Mouse (Mus musculus): ENCODE results near the gene Pbx4. TPM values are rescaled to one million over a fixed set of nuclear protein-coding genes. Genes with fewer than 3 reads are reported as not detected.

The Pbx4 gene
- polyA plus RNA-seq, 1 experiment from 2014 or later: 62.9 TPM

GRCm38 (mm10) chr8:69861251-69861650 lies 29.0 kb downstream of the Pbx4 start:
- no peak overlapping the region for H3K27ac ChIP-seq

GRCm38 (mm10) chr8:69863387-69864020 lies 31.2 kb downstream of the Pbx4 start:
- no peaks in the 10 kb centered on the region for H3K27me3 ChIP-seq
- no peak for ATAC-seq (ENCODE audit: low FRiP score)
- 92% methylated on average over 5 of the region's 5 CpGs for WGBS
- H3K27ac ChIP-seq: no peak overlapping the region
- no peak overlapping the region for H3K4me2 ChIP-seq
- peak overlapping the region; percentile 46; the same call in 1 of the 2 replicates for H3K9ac ChIP-seq
- no peaks in the 10 kb centered on the region for H3K9me3 ChIP-seq
- no peaks in the 10 kb centered on the region for H3K4me1 ChIP-seq (replicated peaks)
- no peak overlapping the region for H3K4me3 ChIP-seq
- peaks cover 55% of the 10 kb centered on the region for H3K36me3 ChIP-seq

More at GRCm38 (mm10) chr8:69861251-69861650, 29.0 kb downstream of the Pbx4 start:
- Histone ChIP-seq H3K36me3 (peaks cover 53% of the 10 kb centered on the region), H3K4me1 (replicated peaks) (no peaks in the 10 kb centered on the region), H3K9me3 (no peaks in the 10 kb centered on the region), H3K4me3 (no peak overlapping the region), H3K9ac (no peak overlapping the region), H3K4me2 (no peak overlapping the region), H3K27me3 (no peaks in the 10 kb centered on the region)
- 63% methylated on average over 2 of the region's 2 CpGs for WGBS
- no peak for ATAC-seq (ENCODE audit: low FRiP score)

GRCm38 (mm10) chr8:69864180-69864579 lies 31.9 kb downstream of the Pbx4 start:
- Histone ChIP-seq H3K9me3 (no peaks in the 10 kb centered on the region), H3K4me3 (no peak overlapping the region), H3K27me3 (no peaks in the 10 kb centered on the region), H3K36me3 (peaks cover 51% of the 10 kb centered on the region), H3K27ac (no peak overlapping the region), H3K9ac (no peak overlapping the region; the same call in 1 of the 2 replicates), H3K4me2 (no peak overlapping the region), H3K4me1 (replicated peaks) (no peaks in the 10 kb centered on the region)
- WGBS: 74% methylated on average over 5 of the region's 5 CpGs
- ATAC-seq (ENCODE audit: low FRiP score): no peak

- H3K4me1 ChIP-seq (replicated peaks): no peaks in the 10 kb centered on the region
- no peaks in the 10 kb centered on the region for H3K9me3 ChIP-seq
- WGBS: 80% methylated on average over 5 of the region's 5 CpGs
- H3K4me3 ChIP-seq: no peak overlapping the region
- ATAC-seq (ENCODE audit: low FRiP score): no peak
- H3K9ac ChIP-seq: no peak overlapping the region
- H3K36me3 ChIP-seq: peaks cover 55% of the 10 kb centered on the region
- H3K27ac ChIP-seq: no peak overlapping the region
- no peak overlapping the region for H3K4me2 ChIP-seq
- H3K27me3 ChIP-seq: no peaks in the 10 kb centered on the region
These were observed 35.5 kb downstream of the Pbx4 start for GRCm38 (mm10) chr8:69867696-69868326.

- Histone ChIP-seq H3K27me3 (no peaks in the 10 kb centered on the region), H3K36me3 (peaks cover 39% of the 10 kb centered on the region), H3K4me1 (replicated peaks) (no peaks in the 10 kb centered on the region), H3K9me3 (no peaks in the 10 kb centered on the region), H3K27ac (no peak overlapping the region), H3K4me3 (no peak overlapping the region), H3K9ac (no peak overlapping the region), H3K4me2 (no peak overlapping the region)
- ATAC-seq (ENCODE audit: low FRiP score): no peak
- 91% methylated on average over 11 of the region's 11 CpGs for WGBS
These were observed 37.9 kb downstream of the Pbx4 start for GRCm38 (mm10) chr8:69870003-69870765.

GRCm38 (mm10) chr8:69870907-69871306 lies 38.6 kb downstream of the Pbx4 start:
- Histone ChIP-seq H3K27me3 (0 out of 2 replicates have a peak, but pooled peaks cover under 1% of the 10 kb centered on the region), H3K4me2 (no peak overlapping the region), H3K4me3 (no peak overlapping the region), H3K36me3 (peaks cover 37% of the 10 kb centered on the region), H3K9me3 (no peaks in the 10 kb centered on the region), H3K27ac (no peak overlapping the region), H3K4me1 (replicated peaks) (no peaks in the 10 kb centered on the region), H3K9ac (no peak overlapping the region)
- no peak for ATAC-seq (ENCODE audit: low FRiP score)
- WGBS: 97% methylated on average over 6 of the region's 6 CpGs

GRCm38 (mm10) chr8:69874155-69874554 lies 41.9 kb downstream of the Pbx4 start:
- no peak overlapping the region for H3K4me3 ChIP-seq
- no peaks in the 10 kb centered on the region for H3K9me3 ChIP-seq
- ATAC-seq (ENCODE audit: low FRiP score): no peak
- 0 out of 2 replicates have a peak, but pooled peaks cover 2% of the 10 kb centered on the region for H3K4me1 ChIP-seq (replicated peaks)
- peaks cover 32% of the 10 kb centered on the region for H3K36me3 ChIP-seq
- H3K27me3 ChIP-seq: peaks cover 28% of the 10 kb centered on the region
- no peak overlapping the region for H3K27ac ChIP-seq
- WGBS: 15% methylated on average over 9 of the region's 9 CpGs
- no peak overlapping the region for H3K9ac ChIP-seq
- H3K4me2 ChIP-seq: no peak overlapping the region

- H3K36me3 ChIP-seq: peaks cover 32% of the 10 kb centered on the region
- ATAC-seq (ENCODE audit: low FRiP score): no peak
- 88% methylated on average over 13 of the region's 13 CpGs for WGBS
These were observed 42.4 kb downstream of the Pbx4 start for GRCm38 (mm10) chr8:69874654-69875053.

GRCm38 (mm10) chr8:69876097-69876496 lies 43.8 kb downstream of the Pbx4 start:
- Histone ChIP-seq H3K4me2 (no peak overlapping the region), H3K36me3 (peaks cover 18% of the 10 kb centered on the region), H3K9ac (no peak overlapping the region), H3K4me1 (replicated peaks) (peaks cover 11% of the 10 kb centered on the region), H3K27me3 (peaks cover 47% of the 10 kb centered on the region), H3K4me3 (no peak overlapping the region), H3K27ac (no peak overlapping the region), H3K9me3 (no peaks in the 10 kb centered on the region)
- 50% methylated on average over 10 of the region's 10 CpGs for WGBS
- ATAC-seq (ENCODE audit: low FRiP score): no peak

More at GRCm38 (mm10) chr8:69874654-69875053, 42.4 kb downstream of the Pbx4 start:
- Histone ChIP-seq H3K9ac (no peak overlapping the region), H3K27me3 (peaks cover 33% of the 10 kb centered on the region), H3K4me1 (replicated peaks) (0 out of 2 replicates have a peak, but pooled peaks cover 2% of the 10 kb centered on the region), H3K9me3 (no peaks in the 10 kb centered on the region), H3K4me3 (no peak overlapping the region), H3K4me2 (no peak overlapping the region), H3K27ac (no peak overlapping the region)

- H3K36me3 ChIP-seq: peaks cover 9% of the 10 kb centered on the region
- H3K4me2 ChIP-seq: no peak overlapping the region
- no peak overlapping the region for H3K4me3 ChIP-seq
- H3K9ac ChIP-seq: no peak overlapping the region
- H3K27me3 ChIP-seq: peaks cover 56% of the 10 kb centered on the region
- H3K27ac ChIP-seq: no peak overlapping the region
- 78% methylated on average over 10 of the region's 10 CpGs for WGBS
- no peaks in the 10 kb centered on the region for H3K9me3 ChIP-seq
- H3K4me1 ChIP-seq (replicated peaks): peaks cover 19% of the 10 kb centered on the region
- ATAC-seq (ENCODE audit: low FRiP score): no peak
These were observed 44.7 kb downstream of the Pbx4 start for GRCm38 (mm10) chr8:69876967-69877366.

- H3K9me3 ChIP-seq: no peaks in the 10 kb centered on the region
- no peak overlapping the region for H3K27ac ChIP-seq
- H3K4me1 ChIP-seq (replicated peaks): peaks cover 24% of the 10 kb centered on the region
- no peak overlapping the region for H3K9ac ChIP-seq
- H3K36me3 ChIP-seq: peaks cover 8% of the 10 kb centered on the region
- H3K27me3 ChIP-seq: peaks cover 60% of the 10 kb centered on the region
- no peak overlapping the region for H3K4me3 ChIP-seq
- H3K4me2 ChIP-seq: no peak overlapping the region
- 83% methylated on average over 4 of the region's 4 CpGs for WGBS
- ATAC-seq (ENCODE audit: low FRiP score): no peak
These were observed 45.1 kb downstream of the Pbx4 start for GRCm38 (mm10) chr8:69877396-69877795.

GRCm38 (mm10) chr8:69877992-69878391 lies 45.7 kb downstream of the Pbx4 start:
- H3K27me3 ChIP-seq: peaks cover 66% of the 10 kb centered on the region
- 72% methylated on average over 3 of the region's 3 CpGs for WGBS
- no peak overlapping the region for H3K4me3 ChIP-seq
- no peak overlapping the region for H3K9ac ChIP-seq
- H3K27ac ChIP-seq: no peak overlapping the region
- peaks cover 2% of the 10 kb centered on the region; the same call in 1 of the 2 replicates for H3K36me3 ChIP-seq
- ATAC-seq (ENCODE audit: low FRiP score): no peak
- H3K4me2 ChIP-seq: no peak overlapping the region
- H3K9me3 ChIP-seq: no peaks in the 10 kb centered on the region
- H3K4me1 ChIP-seq (replicated peaks): peaks cover 30% of the 10 kb centered on the region
